Mouse (Mus musculus) liver, embryonic 16.5 days (tissue): ENCODE results near the gene Fcgbp. TPM values are rescaled to one million over a fixed set of nuclear protein-coding genes. Genes with fewer than 3 reads are reported as not detected.
A peak's percentile ranks its signal among the peaks of the same experiment; 100 is the strongest.

Experiments used
- ATAC-seq: fragments of 200-750 bp; cut with Nextera tagmentation; 2 replicates; pipeline ENCODE4 v1.8.0; 2017; ENCODE audit warnings: low read depth, mild to moderate bottlenecking, moderate number of reproducible peaks, moderate library complexity
- H3K27ac ChIP-seq: fragments of 300-500 bp; sonication (generic); 2 replicates; pipeline ENCODE4 v1.5.1; 2014; ENCODE audit warnings: mild to moderate bottlenecking, low read length
- H3K27me3 ChIP-seq: fragments of 300-500 bp; sonication (generic); 2 replicates; pipeline ENCODE4 v1.6.1; 2014; ENCODE audit warnings: low read depth, low read length, mixed read lengths; ENCODE audit not compliant: control insufficient read depth, insufficient read depth
- H3K36me3 ChIP-seq: fragments of 300-500 bp; sonication (generic); 2 replicates; pipeline ENCODE4 v1.6.1; 2014; ENCODE audit warnings: mild to moderate bottlenecking; ENCODE audit not compliant: control insufficient read depth, insufficient read depth
- H3K4me1 ChIP-seq: fragments of 300-500 bp; sonication (generic); 2 replicates; pipeline ENCODE4 v1.6.1; 2014; ENCODE audit warnings: low read depth, low read length, mixed read lengths; ENCODE audit not compliant: control insufficient read depth
- H3K4me2 ChIP-seq: fragments of 300-500 bp; sonication (generic); 2 replicates; pipeline ENCODE4 v1.6.1; 2014; ENCODE audit warnings: low read depth, low read length, mixed read lengths
- H3K4me3 ChIP-seq: fragments of 300-500 bp; sonication (generic); 2 replicates; pipeline ENCODE4 v1.5.1; 2014; ENCODE audit warnings: low read depth, mild to moderate bottlenecking, low read length
- H3K9ac ChIP-seq: fragments of 300-500 bp; sonication (generic); 2 replicates; pipeline ENCODE4 v1.6.1; 2014; ENCODE audit warnings: low read depth, low read length
- H3K9me3 ChIP-seq: fragments of 300-500 bp; sonication (generic); replicated peaks from 2 replicates; pipeline ENCODE4 v1.6.1; 2016; ENCODE audit warnings: low read length; ENCODE audit not compliant: control insufficient read depth
- WGBS: fragments of 180-500 bp; shearing (Covaris S2); extraction: QIAGEN DNeasy Blood & Tissue Kit; methylation state at CpG from one replicate; pipeline ENCODE4 v1.1.7; 2014; ENCODE audit not compliant: insufficient replicate concordance; 5-methylcytosine and 5-hydroxymethylcytosine counted together
- polyA plus RNA-seq: library from polyadenylated mRNA; unstranded; fragments of >200 nt; fragmentation: Nextera tagmentation; extraction: Ambion mirVana; gene quantifications from 2 replicates; pipeline ENCODE4 v1.2.1, GENCODE M21; 2015

The Fcgbp gene
- polyA plus RNA-seq, 1 experiment from 2014 or later, result 2.5 TPM

DNA sequence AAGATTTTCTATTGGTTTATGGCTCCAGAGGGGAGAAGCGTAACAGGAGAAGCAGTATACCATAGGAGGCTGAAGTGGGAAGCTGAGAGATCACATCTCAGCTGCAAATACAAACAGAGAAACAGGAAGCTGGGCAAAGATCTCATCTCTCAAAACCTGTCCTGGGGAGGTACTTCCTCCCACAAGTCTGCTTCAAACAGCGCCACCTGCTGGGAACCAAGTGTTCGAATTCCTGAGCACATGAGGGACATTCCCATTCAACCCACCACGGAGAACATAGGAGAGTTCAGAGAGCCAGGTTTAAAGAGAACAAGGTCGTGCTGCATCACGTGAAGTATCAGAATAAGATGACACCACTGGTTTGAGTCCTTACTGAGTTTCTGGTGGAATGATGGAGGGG is 94.4 kb downstream of the Fcgbp start:
- no peak for ATAC-seq
- Histone ChIP-seq H3K4me3 (no peak overlapping the region), H3K27me3 (no peaks in the 10 kb centered on the region), H3K4me1 (peaks cover 10% of the 10 kb centered on the region), H3K9ac (no peak overlapping the region), H3K27ac (no peak overlapping the region), H3K36me3 (no peaks in the 10 kb centered on the region), H3K9me3 (peaks cover 4% of the 10 kb centered on the region), H3K4me2 (no peak overlapping the region)
- 70% methylated on average over 6 of the region's 6 CpGs for WGBS

- peak overlapping the region; percentile 79 for H3K9ac ChIP-seq
- peaks cover 32% of the 10 kb centered on the region for H3K4me1 ChIP-seq
- H3K27me3 ChIP-seq, result no peaks in the 10 kb centered on the region
- peak; percentile 50 for ATAC-seq
- H3K4me3 ChIP-seq, result peak overlapping the region; percentile 82
- H3K4me2 ChIP-seq, result peak overlapping the region; percentile 99
- peaks cover 4% of the 10 kb centered on the region for H3K9me3 ChIP-seq
- no peaks in the 10 kb centered on the region for H3K36me3 ChIP-seq
- H3K27ac ChIP-seq, result peak overlapping the region; percentile 90
- WGBS, result 5% methylated on average over 9 of the region's 9 CpGs
These were observed 97.5 kb downstream of the Fcgbp start for GRCm38 (mm10) chr7:28168320-28169115.

- Histone ChIP-seq H3K9me3 (peaks cover 4% of the 10 kb centered on the region), H3K9ac (peak within 1 kb of the TSS; percentile 79), H3K36me3 (no peaks in the 10 kb centered on the region), H3K27ac (peak within 1 kb of the TSS; percentile 90), H3K27me3 (no peaks in the 10 kb centered on the region), H3K4me1 (peaks cover 32% of the 10 kb centered on the region), H3K4me2 (peak within 1 kb of the TSS; percentile 99), H3K4me3 (peak within 1 kb of the TSS; percentile 82)
- ATAC-seq, result peak; percentile 90
- under 1% methylated on average over 80 of the region's 80 CpGs for WGBS
These were observed 98.7 kb downstream of the Fcgbp start, which contains the start of gene Fbl for GRCm38 (mm10) chr7:28169489-28170422. Gene Fbl (plus strand): TSS chr7:28169710.

Other genes starting within 250 kb of the Fcgbp start
- gene Zfp59, start 232.6 kb upstream of the Fcgbp start, polyA plus RNA-seq, result 1.3 and 1.4 TPM in 2 replicates
- 0.81 and 1.1 TPM in 2 replicates for gene Zfp607a, start 213.7 kb upstream of the Fcgbp start, polyA plus RNA-seq
- gene Zfp974, start 141.8 kb upstream of the Fcgbp start, polyA plus RNA-seq, result 1.2 and 1.5 TPM in 2 replicates
- 4.6 and 4.7 TPM in 2 replicates for gene Zfp780b, start 92.1 kb upstream of the Fcgbp start, polyA plus RNA-seq
- gene Zfp850, start 57.1 kb upstream of the Fcgbp start, polyA plus RNA-seq, result 1.1 and 1.2 TPM in 2 replicates
- 114 and 117 TPM in 2 replicates for gene Psmc4, start 21.1 kb upstream of the Fcgbp start, polyA plus RNA-seq
- gene 9530053A07Rik, start 58.2 kb downstream of the Fcgbp start, polyA plus RNA-seq, result not detected in 2 replicates
- gene Fbl, start 98.5 kb downstream of the Fcgbp start, polyA plus RNA-seq, result 39.3 and 39.7 TPM in 2 replicates
- gene Dyrk1b, start 108.2 kb downstream of the Fcgbp start, polyA plus RNA-seq, result 2.1 and 2.7 TPM in 2 replicates
- 0.15 and 0.29 TPM in 2 replicates for gene Eid2, start 196.6 kb downstream of the Fcgbp start, polyA plus RNA-seq
- gene Eid2b, start 206.5 kb downstream of the Fcgbp start, polyA plus RNA-seq, result 1.3 and 1.6 TPM in 2 replicates
- gene Selenov, start 219.9 kb downstream of the Fcgbp start, polyA plus RNA-seq, result not detected in 2 replicates
- gene Dll3, start 231.0 kb downstream of the Fcgbp start, polyA plus RNA-seq, result not detected in 2 replicates
- 66.1 and 67.9 TPM in 2 replicates for gene Timm50, start 240.8 kb downstream of the Fcgbp start, polyA plus RNA-seq